Mouse (Mus musculus) inflammation-experienced regulatory T-cells, adult 16 weeks (primary cell): Measurements from ENCODE around the gene Pkdrej. TPM values are rescaled to one million over a fixed set of nuclear protein-coding genes. Genes with fewer than 3 reads are reported as not detected.

ENCODE experiments used
- polyA plus RNA-seq: library from polyadenylated mRNA; unstranded; fragments of 100-300 nt; shearing (Covaris generic); gene quantifications from one replicate; pipeline ENCODE4 v1.2.1, GENCODE M21; 2017

Gene Pkdrej
- not detected for polyA plus RNA-seq

DNA sequence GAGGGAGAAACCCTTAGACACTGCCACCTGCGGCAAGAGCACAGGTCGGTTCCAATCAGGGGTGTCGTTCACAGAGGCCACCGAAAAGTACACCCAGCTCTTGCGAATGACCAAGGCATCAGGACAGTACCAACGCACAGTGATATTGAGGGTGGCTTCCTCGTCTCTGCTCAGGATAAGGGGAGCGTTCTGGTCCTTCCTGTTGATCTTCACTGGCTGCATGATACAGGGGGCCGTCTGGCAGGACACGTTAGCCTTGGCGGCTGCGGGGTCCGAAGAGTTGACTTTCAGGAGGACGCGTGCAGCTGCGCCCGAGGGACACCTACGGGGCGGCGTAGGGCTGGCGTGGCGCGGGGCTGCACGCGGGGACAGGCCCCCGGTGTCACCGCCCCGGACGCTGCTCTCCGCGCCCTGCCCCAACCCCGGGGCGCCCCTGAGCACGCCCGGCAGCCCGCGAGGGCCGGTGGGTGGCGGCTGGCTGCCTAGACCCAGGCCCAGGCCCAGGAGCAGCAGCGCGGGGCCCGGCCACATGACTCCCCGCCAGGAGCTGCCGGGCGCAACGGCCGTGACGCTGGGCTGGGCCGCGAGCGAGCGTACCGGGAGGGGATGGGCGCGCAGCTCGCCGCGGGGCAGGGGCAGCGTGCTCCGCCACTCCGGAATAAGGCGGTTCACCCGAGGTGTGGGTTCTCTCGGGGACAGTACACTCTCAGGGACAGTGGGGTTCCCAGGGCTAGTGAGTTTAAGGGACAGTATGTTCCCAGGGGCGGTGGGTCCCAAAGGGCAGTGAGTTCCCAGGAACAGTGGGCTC is at the start of gene Pkdrej:
Gene Pkdrej (minus strand): TSS at position 532 of the 808 bp plus-strand sequence.

DNA sequence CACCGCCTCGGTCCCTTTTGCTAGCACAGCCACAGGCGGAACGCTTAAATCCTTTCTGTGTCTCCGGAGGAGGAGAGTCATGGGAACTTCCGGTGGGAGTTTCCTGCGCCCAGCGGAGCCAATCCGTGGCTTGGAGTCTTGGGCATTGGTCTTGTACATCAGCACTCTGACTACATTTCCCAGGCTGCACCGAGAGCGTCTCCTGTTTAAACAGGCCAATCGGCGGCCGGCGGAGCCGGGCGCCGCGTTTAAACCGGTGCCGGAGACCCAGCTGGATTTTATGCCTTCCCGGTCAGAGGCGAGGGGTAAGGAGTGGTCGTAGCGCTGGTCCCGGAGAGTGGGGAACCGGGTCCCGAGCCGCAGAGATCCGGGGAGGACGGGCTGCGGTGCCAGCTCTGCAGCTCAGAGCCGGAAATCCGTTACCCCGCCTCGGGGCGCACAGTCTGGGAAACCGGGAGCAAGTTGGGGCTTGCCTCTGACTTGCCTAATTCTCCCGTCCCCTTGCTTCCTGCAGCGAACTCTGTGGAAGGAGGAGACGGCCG is 38.0 kb upstream of the Pkdrej start, which contains the start of gene Gtse1:
Gene Gtse1 (plus strand): TSS at position 256 of the 542 bp plus-strand sequence.

DNA sequence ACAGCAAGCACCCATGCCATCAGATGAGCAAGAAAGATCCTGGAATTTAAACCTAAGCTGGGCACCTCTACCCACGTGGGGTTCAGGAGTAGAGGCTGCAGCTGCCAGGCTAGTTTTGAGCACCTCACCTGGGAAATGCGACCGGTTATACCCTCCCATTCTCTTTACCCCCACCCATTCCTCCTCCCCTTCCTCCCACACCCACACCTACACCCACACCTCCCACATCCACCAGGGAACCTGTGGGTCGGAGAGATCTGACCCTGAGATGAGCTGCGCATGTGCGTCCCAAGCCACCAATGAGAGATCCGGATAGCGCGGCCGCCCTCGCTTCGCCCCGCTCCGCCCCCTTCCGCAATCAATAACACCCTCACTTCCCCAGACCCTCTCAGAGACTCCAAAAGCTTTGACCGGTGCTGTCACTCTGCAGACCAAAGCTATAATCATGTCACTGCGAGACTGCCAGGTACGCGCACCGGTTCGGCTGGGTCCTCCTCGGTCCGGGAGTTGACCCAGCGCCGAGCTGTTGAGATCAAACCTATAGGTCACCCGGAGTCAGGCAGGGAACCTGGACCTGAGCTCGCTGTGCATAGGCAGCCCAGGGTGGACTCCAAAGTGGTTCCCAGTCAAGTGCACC is 10.5 kb upstream of the Pkdrej start, which contains the start of gene Ttc38:
Gene Ttc38 (plus strand): TSS at position 353 of the 637 bp plus-strand sequence.

DNA sequence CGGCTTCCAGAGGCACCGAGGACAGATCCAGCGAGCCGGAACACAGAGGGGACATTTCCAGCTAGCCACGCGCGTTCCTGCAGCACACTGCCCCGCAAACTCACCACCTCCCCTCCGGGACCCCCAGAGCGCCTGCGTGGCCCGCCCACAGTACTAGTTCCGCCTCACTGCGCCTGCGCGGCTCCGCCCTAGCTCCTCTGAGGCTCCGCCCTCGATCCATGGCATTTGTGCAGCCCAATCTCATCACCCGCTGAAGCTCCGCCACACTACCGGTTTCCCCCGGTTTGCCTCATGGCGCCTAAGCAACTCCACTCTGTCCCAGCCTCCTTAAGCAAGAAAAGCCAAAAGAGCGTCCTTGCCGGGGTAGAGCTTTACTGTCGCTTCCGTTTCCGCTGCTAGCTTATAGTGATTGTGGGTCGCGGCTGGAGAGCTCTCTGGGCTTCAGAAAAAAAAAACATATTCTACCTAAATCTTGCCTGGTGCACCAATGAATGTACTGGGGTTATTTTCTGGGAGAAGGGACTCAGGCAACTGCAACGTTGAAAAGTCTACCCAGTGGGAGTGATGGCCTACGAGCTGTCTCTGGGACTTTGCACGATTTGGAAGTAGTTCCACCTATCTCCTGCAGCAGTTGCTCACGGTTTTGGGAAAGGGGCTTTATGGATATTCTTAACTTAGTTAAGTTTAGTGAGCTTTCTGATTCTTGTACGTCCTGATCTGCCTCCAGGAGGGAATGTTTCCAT is 9.8 kb downstream of the Pkdrej start, which contains the start of gene Cdpf1:
Gene Cdpf1 (minus strand): TSS at position 163 of the 743 bp plus-strand sequence.

Other genes with a start within 250 kb of the Pkdrej start
- not detected for gene Wnt7b, start 239.3 kb downstream of the Pkdrej start, polyA plus RNA-seq
- gene Ppara, start 86.8 kb downstream of the Pkdrej start, polyA plus RNA-seq = not detected
- gene Cdpf1, start 10.0 kb downstream of the Pkdrej start, polyA plus RNA-seq = 39.9 TPM
- gene Ttc38, start 10.6 kb upstream of the Pkdrej start, polyA plus RNA-seq = 28.6 TPM
- gene Gtse1, start 38.0 kb upstream of the Pkdrej start, polyA plus RNA-seq = 6.4 TPM
- gene Trmu, start 57.6 kb upstream of the Pkdrej start, polyA plus RNA-seq = 59.7 TPM
- 1.3 TPM for gene Celsr1, start 212.0 kb upstream of the Pkdrej start, polyA plus RNA-seq
- gene Gramd4, start 236.0 kb upstream of the Pkdrej start, polyA plus RNA-seq = 26.3 TPM